Mouse (Mus musculus) midbrain, embryonic 11.5 days (tissue): ENCODE measurements around the gene Ccnf. TPM values are rescaled to one million over a fixed set of nuclear protein-coding genes. Genes with fewer than 3 reads are reported as not detected.

Source experiments
- ATAC-seq: fragments of 200-750 bp; cut with Nextera tagmentation; 2 replicates; pipeline ENCODE4 v1.8.0; 2017; ENCODE audit warnings: moderate TSS enrichment, moderate library complexity; ENCODE audit not compliant: low FRiP score
- DNase-seq: peaks from one replicate; pipeline ENCODE4 v3.0.0; 2015; ENCODE audit warnings: low spot score; ENCODE audit errors: missing footprints
- H3K27ac ChIP-seq: fragments of 300-500 bp; sonication (generic); 2 replicates; pipeline ENCODE4 v1.5.1; 2014; ENCODE audit warnings: low read depth, low read length
- H3K27me3 ChIP-seq: fragments of 300-500 bp; sonication (generic); 2 replicates; pipeline ENCODE4 v1.6.1; 2014; ENCODE audit warnings: mild to moderate bottlenecking, low read length, moderate library complexity, mixed read lengths; ENCODE audit not compliant: control insufficient read depth, insufficient read depth
- H3K36me3 ChIP-seq: fragments of 300-500 bp; sonication (generic); 2 replicates; pipeline ENCODE4 v1.6.1; 2014; ENCODE audit warnings: mild to moderate bottlenecking, low read length, moderate library complexity, mixed read lengths; ENCODE audit not compliant: control insufficient read depth, insufficient read depth
- H3K4me1 ChIP-seq: fragments of 300-500 bp; sonication (generic); 2 replicates; pipeline ENCODE4 v1.6.1; 2014; ENCODE audit warnings: low read length; ENCODE audit not compliant: control insufficient read depth, insufficient read depth
- H3K4me2 ChIP-seq: fragments of 300-500 bp; sonication (generic); 2 replicates; pipeline ENCODE4 v1.6.1; 2014; ENCODE audit warnings: mild to moderate bottlenecking, moderate library complexity
- H3K4me3 ChIP-seq: fragments of 300-500 bp; sonication (generic); 2 replicates; pipeline ENCODE4 v1.5.1; 2014; ENCODE audit warnings: low read depth, low read length
- H3K9ac ChIP-seq: fragments of 300-500 bp; sonication (generic); 2 replicates; pipeline ENCODE4 v1.6.1; 2014; ENCODE audit warnings: low read length
- H3K9me3 ChIP-seq: fragments of 300-500 bp; sonication (generic); 2 replicates; pipeline ENCODE4 v1.6.1; 2016; ENCODE audit warnings: low read length; ENCODE audit not compliant: control insufficient read depth
- WGBS: fragments of 180-500 bp; shearing (Covaris S2); extraction: QIAGEN DNeasy Blood & Tissue Kit; methylation state at CpG from one replicate; pipeline ENCODE4 v1.1.7; 2014; 5-methylcytosine and 5-hydroxymethylcytosine counted together
- polyA plus RNA-seq: library from polyadenylated mRNA; unstranded; fragments of >200 nt; fragmentation: Nextera tagmentation; extraction: Ambion mirVana; gene quantifications from 2 replicates; pipeline ENCODE4 v1.2.1, GENCODE M21; 2014

The Ccnf gene
- polyA plus RNA-seq, 1 experiment from 2014 or later: 98.6 TPM

DNA sequence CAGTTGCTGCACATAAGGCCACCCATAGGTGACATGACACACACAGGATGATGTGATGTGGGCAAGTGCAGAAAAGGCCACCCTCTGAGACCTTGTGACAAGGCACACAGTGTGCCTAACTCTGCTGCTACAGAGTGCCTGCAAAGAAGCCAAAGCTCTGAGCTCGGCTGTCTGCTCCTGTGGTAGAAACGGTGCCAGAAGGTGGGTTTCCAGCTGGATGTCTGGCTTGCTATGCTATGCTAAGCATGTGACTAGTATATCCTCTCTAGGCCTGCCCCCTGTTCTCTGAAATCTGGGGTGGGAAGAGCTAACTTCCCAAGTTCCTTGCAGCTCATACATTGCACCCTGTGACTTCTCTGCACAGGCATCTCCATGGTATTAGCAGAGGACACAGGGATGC is 13.5 kb upstream of the Ccnf start:
- H3K4me1 ChIP-seq: no peaks in the 10 kb centered on the region
- H3K4me3 ChIP-seq: no peak overlapping the region
- no peak overlapping the region for H3K9ac ChIP-seq
- no peak for ATAC-seq
- H3K27ac ChIP-seq: no peak overlapping the region
- no peaks in the 10 kb centered on the region for H3K9me3 ChIP-seq
- WGBS: 89% methylated on average over 2 of the region's 2 CpGs
- H3K4me2 ChIP-seq: no peak overlapping the region
- DNase-seq: no peak
- no peaks in the 10 kb centered on the region for H3K36me3 ChIP-seq
- H3K27me3 ChIP-seq: no peaks in the 10 kb centered on the region

GRCm38 (mm10) chr17:24260516-24260915 is 9.2 kb upstream of the Ccnf start:
- Histone ChIP-seq H3K36me3 (no peaks in the 10 kb centered on the region), H3K9me3 (no peaks in the 10 kb centered on the region), H3K9ac (no peak overlapping the region), H3K4me1 (no peaks in the 10 kb centered on the region), H3K4me3 (no peak overlapping the region), H3K27ac (no peak overlapping the region), H3K4me2 (no peak overlapping the region), H3K27me3 (no peaks in the 10 kb centered on the region)
- 69% methylated on average over 4 of the region's 4 CpGs for WGBS
- DNase-seq (no peak), ATAC-seq (no peak)

GRCm38 (mm10) chr17:24259702-24260101 is 8.4 kb upstream of the Ccnf start:
- H3K27me3 ChIP-seq: no peaks in the 10 kb centered on the region
- no peak overlapping the region for H3K4me2 ChIP-seq
- H3K9ac ChIP-seq: no peak overlapping the region
- ATAC-seq (no peak), DNase-seq (no peak)
- no peak overlapping the region for H3K4me3 ChIP-seq
- H3K27ac ChIP-seq: no peak overlapping the region
- no peaks in the 10 kb centered on the region for H3K36me3 ChIP-seq
- no peaks in the 10 kb centered on the region for H3K4me1 ChIP-seq
- H3K9me3 ChIP-seq: no peaks in the 10 kb centered on the region
- WGBS: 85% methylated on average over 5 of the region's 5 CpGs

GRCm38 (mm10) chr17:24258981-24259380 is 7.7 kb upstream of the Ccnf start:
- H3K4me1 ChIP-seq: no peaks in the 10 kb centered on the region
- no peak overlapping the region for H3K9ac ChIP-seq
- H3K36me3 ChIP-seq: no peaks in the 10 kb centered on the region
- no peak for ATAC-seq
- DNase-seq: no peak
- H3K27me3 ChIP-seq: no peaks in the 10 kb centered on the region
- H3K4me2 ChIP-seq: no peak overlapping the region
- no peak overlapping the region for H3K4me3 ChIP-seq
- no peaks in the 10 kb centered on the region for H3K9me3 ChIP-seq
- WGBS: 86% methylated on average over 4 of the region's 4 CpGs
- no peak overlapping the region for H3K27ac ChIP-seq

- Histone ChIP-seq H3K4me1 (peaks cover 8% of the 10 kb centered on the region), H3K9me3 (no peaks in the 10 kb centered on the region; the same call in 1 of the 2 replicates), H3K36me3 (peaks cover 13% of the 10 kb centered on the region), H3K27ac (no peak overlapping the region), H3K27me3 (no peaks in the 10 kb centered on the region), H3K9ac (no peak overlapping the region; the same call in 1 of the 2 replicates), H3K4me3 (no peak overlapping the region), H3K4me2 (peak overlapping the region; percentile 63; the same call in 1 of the 2 replicates)
- ATAC-seq (no peak), DNase-seq (no peak)
- WGBS: 95% methylated on average over 2 of the region's 2 CpGs
Observed at GRCm38 (mm10) chr17:24252329-24252728, 1.0 kb upstream of the Ccnf start.

DNA sequence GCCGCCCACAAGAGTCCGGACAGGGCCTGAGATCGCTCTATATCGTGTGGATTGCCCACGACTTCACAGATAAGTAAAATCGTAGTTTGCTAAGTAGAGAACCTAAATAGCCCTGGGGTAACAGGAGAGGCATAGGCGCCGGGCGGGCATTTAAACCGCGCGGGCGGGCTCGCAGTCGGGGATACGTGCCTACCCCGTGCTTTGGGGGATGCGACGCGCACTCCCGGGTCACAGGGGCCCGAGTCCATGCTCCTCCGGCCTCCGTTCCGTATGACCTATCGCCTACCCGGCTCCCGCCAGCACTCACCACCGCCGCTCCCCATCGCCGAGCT is 330 bp downstream of the Ccnf start:
- Histone ChIP-seq H3K9ac (peak overlapping the region; percentile 87), H3K27ac (peak overlapping the region; percentile 37), H3K36me3 (peaks cover 19% of the 10 kb centered on the region), H3K27me3 (no peaks in the 10 kb centered on the region), H3K4me1 (peaks cover 8% of the 10 kb centered on the region), H3K9me3 (no peaks in the 10 kb centered on the region; the same call in 1 of the 2 replicates), H3K4me2 (peak overlapping the region; percentile 72), H3K4me3 (peak overlapping the region; percentile 75)
- no peak for DNase-seq
- WGBS: under 1% methylated on average over 28 of the region's 32 CpGs
- no peak for ATAC-seq

GRCm38 (mm10) chr17:24248641-24249040 is 2.6 kb downstream of the Ccnf start:
- DNase-seq (no peak), ATAC-seq (no peak)

DNA sequence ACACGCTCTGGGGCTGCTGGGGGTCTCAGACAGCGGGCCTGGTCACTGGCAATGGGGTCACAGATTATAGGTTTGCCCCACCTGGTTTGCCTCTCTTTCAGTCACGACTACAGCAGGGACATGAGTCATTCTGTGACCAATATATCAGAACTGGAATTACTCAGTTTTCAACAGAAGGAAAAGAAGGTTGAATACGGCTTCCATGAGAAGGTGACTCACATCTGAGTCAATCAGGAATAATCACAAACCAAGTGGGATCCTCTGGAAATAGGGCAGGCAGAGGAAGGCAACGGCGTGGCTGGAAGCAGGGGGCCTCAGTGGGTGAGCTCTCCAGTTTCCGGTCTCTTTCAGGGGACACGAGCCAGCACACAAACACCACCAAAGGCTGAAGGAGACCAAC is 7.2 kb downstream of the Ccnf start:
- Histone ChIP-seq H3K9ac (no peak overlapping the region), H3K4me2 (no peak overlapping the region), H3K9me3 (no peaks in the 10 kb centered on the region; the same call in 1 of the 2 replicates), H3K27me3 (no peaks in the 10 kb centered on the region), H3K36me3 (peaks cover 53% of the 10 kb centered on the region), H3K4me1 (no peaks in the 10 kb centered on the region), H3K27ac (no peak overlapping the region), H3K4me3 (no peak overlapping the region)
- WGBS: 98% methylated on average over 8 of the region's 8 CpGs
- DNase-seq (no peak), ATAC-seq (no peak)

More at GRCm38 (mm10) chr17:24248641-24249040, 2.6 kb downstream of the Ccnf start:
- Histone ChIP-seq H3K27me3 (no peaks in the 10 kb centered on the region), H3K4me1 (peaks cover 8% of the 10 kb centered on the region), H3K9me3 (no peaks in the 10 kb centered on the region; the same call in 1 of the 2 replicates), H3K36me3 (peaks cover 36% of the 10 kb centered on the region), H3K9ac (no peak overlapping the region), H3K4me3 (no peak overlapping the region), H3K4me2 (no peak overlapping the region), H3K27ac (no peak overlapping the region)
- 98% methylated on average over 2 of the region's 2 CpGs for WGBS

DNA sequence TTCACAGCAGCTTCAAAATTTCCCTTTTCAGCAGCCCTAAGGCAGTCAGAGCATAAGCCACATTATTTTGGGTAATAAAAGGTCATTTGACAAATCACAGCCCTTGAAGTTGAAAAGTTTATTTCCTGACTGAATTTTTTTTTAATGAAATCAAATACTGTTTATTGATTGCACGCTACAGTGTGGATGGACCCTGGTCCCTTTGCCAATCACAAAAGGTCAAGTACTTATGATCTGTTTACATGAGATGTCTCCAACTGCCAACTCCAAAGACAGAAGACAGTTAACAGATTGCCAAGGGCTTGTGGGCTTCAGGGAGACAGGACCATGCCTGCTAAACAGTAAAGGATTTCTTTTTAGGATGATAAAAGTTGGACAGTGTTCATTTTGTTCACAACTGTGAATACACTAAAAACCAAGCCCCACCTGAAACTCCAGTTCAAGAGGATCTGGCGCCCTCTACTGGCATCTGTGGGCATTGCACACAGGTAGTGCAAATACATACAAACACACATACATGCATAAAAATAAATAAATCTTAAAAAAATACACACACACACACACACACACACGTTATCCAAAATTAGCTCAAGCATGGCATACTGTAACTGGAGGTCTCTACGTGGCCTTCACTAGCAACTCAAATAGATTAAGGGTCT is 7.8 kb downstream of the Ccnf start:
- peak; percentile 89 for DNase-seq
- 87% methylated on average over 4 of the region's 4 CpGs for WGBS
- Histone ChIP-seq H3K27me3 (no peaks in the 10 kb centered on the region), H3K4me3 (no peak overlapping the region), H3K36me3 (peaks cover 50% of the 10 kb centered on the region), H3K9ac (no peak overlapping the region), H3K27ac (no peak overlapping the region), H3K4me1 (no peaks in the 10 kb centered on the region), H3K4me2 (no peak overlapping the region), H3K9me3 (no peaks in the 10 kb centered on the region)
- no peak for ATAC-seq
